Mouse (Mus musculus): ENCODE data around the gene Foxe3. TPM values are rescaled to one million over a fixed set of nuclear protein-coding genes. Genes with fewer than 3 reads are reported as not detected.

The Foxe3 gene
- polyA plus RNA-seq, 2 experiments, result not detected

GRCm38 (mm10) chr4:114912705-114913593, 12.9 kb downstream of the Foxe3 start:
- H3K4me3 ChIP-seq (ENCODE audit: insufficient read depth in 1 of 2, low read depth in 2 of 2, low read length in 2 of 2), result no peak overlapping the region
- H3K36me3 ChIP-seq (replicated peaks; ENCODE audit: control insufficient read depth, insufficient read depth, low read depth), result no peaks in the 10 kb centered on the region
- H3K9ac ChIP-seq (replicated peaks), result no peak overlapping the region
- no peak overlapping the region for H3K27ac ChIP-seq
- H3K27me3 ChIP-seq (ENCODE audit: control insufficient read depth, insufficient read depth, low read length), result peaks cover 88% of the 10 kb centered on the region
- DNase-seq (ENCODE audit: low read depth in 3 of 3, low spot score in 3 of 3), result no peak
- no peak for ATAC-seq (ENCODE audit: insufficient read depth)
- H3K9me3 ChIP-seq (ENCODE audit: control insufficient read depth, low read length), result no peaks in the 10 kb centered on the region
- H3K4me2 ChIP-seq (ENCODE audit: low read depth), result no peak overlapping the region
- 7% methylated on average over 35 of the region's 35 CpGs for WGBS (ENCODE audit: insufficient replicate concordance)
- TF ChIP-seq EP300 (IDR thresholded peaks at IDR 0.05; ENCODE audit: low read depth) (no peak), CTCF (IDR thresholded peaks at IDR 0.05; ENCODE audit: low read depth) (no peak)
- H3K4me1 ChIP-seq (replicated peaks; ENCODE audit: control insufficient read depth in 2 of 2, insufficient read depth in 2 of 2, low read length in 1 of 2), result no peaks in the 10 kb centered on the region

DNA sequence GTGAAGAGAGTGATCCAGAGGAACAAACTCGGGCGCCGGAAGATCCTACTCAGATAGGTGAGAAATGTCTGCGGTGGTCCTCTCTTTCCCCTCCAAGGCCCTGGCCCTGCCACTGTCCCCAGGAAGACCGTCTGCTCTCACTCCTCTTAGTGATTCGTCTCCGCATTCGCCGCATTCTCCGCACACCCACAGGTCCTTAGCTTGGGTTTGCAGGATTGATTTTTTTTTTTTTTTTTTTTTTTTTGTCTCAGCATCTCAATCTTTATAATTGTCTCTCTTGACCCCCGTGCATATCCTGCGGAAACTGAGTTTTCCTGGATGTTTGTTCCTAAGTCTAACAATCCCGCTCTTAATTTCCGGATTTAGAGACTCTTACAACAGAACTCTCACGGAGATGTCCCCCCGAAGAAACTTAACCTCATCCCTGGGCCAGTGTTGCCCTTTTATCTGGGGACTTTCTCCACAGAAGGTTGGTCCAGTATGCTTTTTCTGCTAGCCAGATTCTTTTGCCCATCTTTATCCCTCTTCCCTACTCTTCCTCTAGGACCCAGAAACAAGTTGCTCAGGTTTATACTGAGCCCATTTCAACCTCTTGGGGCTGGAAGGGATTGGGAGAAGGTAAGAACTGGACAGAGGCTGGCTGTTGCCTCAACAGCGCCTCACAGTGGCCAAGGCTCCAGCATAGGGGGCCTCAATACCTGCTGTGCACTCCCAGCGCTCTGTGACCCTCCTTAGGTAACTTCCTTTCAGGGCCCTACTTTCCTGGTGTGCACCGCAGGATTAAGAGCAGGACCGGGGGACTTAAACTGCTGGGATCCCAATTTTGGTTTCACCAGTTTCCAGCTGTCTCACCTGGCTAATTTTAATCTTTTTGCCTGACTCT, 16.0 kb downstream of the Foxe3 start:
- peaks cover 100% of the 10 kb centered on the region for H3K27me3 ChIP-seq (ENCODE audit: control insufficient read depth, insufficient read depth, low read length)
- TF ChIP-seq EP300 (IDR thresholded peaks at IDR 0.05; ENCODE audit: low read depth) (no peak), CTCF (IDR thresholded peaks at IDR 0.05; ENCODE audit: low read depth) (peak; percentile 65)
- H3K36me3 ChIP-seq (replicated peaks; ENCODE audit: control insufficient read depth, insufficient read depth, low read depth), result no peaks in the 10 kb centered on the region
- ATAC-seq (ENCODE audit: insufficient read depth) (no peak), DNase-seq (ENCODE audit: low read depth in 3 of 3, low spot score in 3 of 3) (peak in 1 of 3 experiments; percentile 11)
- 2% methylated on average over 20 of the region's 20 CpGs for WGBS (ENCODE audit: insufficient replicate concordance)
- H3K4me1 ChIP-seq (replicated peaks; ENCODE audit: control insufficient read depth in 2 of 2, insufficient read depth in 2 of 2, low read length in 1 of 2), result no peaks in the 10 kb centered on the region
- no peak overlapping the region for H3K9ac ChIP-seq (replicated peaks)
- peak overlapping the region; percentile 43 to 50 for H3K4me3 ChIP-seq (ENCODE audit: insufficient read depth in 1 of 2, low read depth in 2 of 2, low read length in 2 of 2)
- no peak overlapping the region for H3K27ac ChIP-seq
- peak overlapping the region; percentile 62 for H3K4me2 ChIP-seq (ENCODE audit: low read depth)
- no peaks in the 10 kb centered on the region for H3K9me3 ChIP-seq (ENCODE audit: control insufficient read depth, low read length)

- Histone ChIP-seq H3K9me3 (ENCODE audit: control insufficient read depth, low read length) (no peaks in the 10 kb centered on the region), H3K36me3 (replicated peaks; ENCODE audit: control insufficient read depth, insufficient read depth, low read depth) (no peaks in the 10 kb centered on the region), H3K9ac (replicated peaks) (no peak within 1 kb of the TSS), H3K27me3 (ENCODE audit: control insufficient read depth, insufficient read depth, low read length) (peaks cover 99% of the 10 kb centered on the region), H3K4me3 (ENCODE audit: insufficient read depth in 1 of 2, low read depth in 2 of 2, low read length in 2 of 2) (peak within 1 kb of the TSS; percentile 43 to 50), H3K4me1 (replicated peaks; ENCODE audit: control insufficient read depth in 2 of 2, insufficient read depth in 2 of 2, low read length in 1 of 2) (no peaks in the 10 kb centered on the region), H3K27ac (no peak within 1 kb of the TSS), H3K4me2 (ENCODE audit: low read depth) (peak within 1 kb of the TSS; percentile 62)
- no peak for TF ChIP-seq EP300 (IDR thresholded peaks at IDR 0.05; ENCODE audit: low read depth)
- TF ChIP-seq CTCF (IDR thresholded peaks at IDR 0.05; ENCODE audit: low read depth), result peak; percentile 88
- WGBS (ENCODE audit: insufficient replicate concordance), result 1% methylated on average over 63 of the region's 64 CpGs
- peak; percentile 63 to 64 (median 64) for DNase-seq (ENCODE audit: low read depth in 3 of 3, low spot score in 3 of 3)
- peak; percentile 86 for ATAC-seq (ENCODE audit: insufficient read depth)
These were observed 16.8 kb downstream of the Foxe3 start, which contains the start of gene Foxd2 for GRCm38 (mm10) chr4:114908829-114909601. Gene Foxd2 (minus strand): TSS chr4:114908873.

DNA sequence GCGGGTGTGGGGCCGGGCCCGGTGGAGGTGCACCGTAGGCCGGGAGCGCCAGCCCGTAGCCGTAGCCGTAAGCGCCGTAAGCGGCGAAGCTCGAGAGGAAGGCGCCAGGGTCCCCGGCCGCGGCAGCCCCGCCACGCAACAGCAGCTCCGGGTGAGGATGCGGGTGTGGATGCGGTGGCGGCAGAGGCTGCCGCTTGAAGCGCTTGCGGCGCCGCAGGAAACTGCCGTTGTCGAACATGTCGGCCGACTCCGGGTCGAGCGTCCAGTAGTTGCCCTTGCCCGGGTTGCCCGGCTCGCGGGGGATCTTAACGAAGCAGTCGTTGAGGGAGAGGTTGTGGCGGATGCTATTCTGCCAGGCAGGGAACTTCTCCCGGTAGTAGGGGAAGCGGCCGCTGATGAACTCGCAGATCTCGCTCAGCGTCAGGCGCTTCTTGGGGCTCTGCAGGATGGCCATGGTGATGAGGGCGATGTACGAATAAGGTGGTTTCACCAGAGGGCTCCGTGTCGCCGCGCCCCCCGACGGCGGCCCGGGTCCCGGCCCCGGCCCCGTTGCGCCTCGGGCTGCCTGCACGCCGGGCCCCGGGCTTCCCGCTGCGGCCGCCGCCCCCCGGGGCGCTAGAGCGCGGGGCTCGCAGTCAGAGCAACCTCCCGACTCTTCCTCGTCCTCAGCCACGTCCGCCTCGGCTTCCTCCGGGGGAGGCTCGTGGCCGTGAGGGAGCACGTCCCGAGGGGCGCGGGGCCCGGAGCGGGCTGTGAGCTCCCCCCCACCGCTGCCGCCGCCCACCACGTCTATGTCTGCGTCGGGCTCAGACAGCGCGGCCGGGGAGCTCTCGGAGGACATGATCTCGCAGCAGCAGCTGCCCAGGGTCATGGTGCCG, 17.6 kb downstream of the Foxe3 start:
- no peaks in the 10 kb centered on the region for H3K9me3 ChIP-seq (ENCODE audit: control insufficient read depth, low read length)
- no peak for TF ChIP-seq CTCF (IDR thresholded peaks at IDR 0.05; ENCODE audit: low read depth)
- no peak for TF ChIP-seq EP300 (IDR thresholded peaks at IDR 0.05; ENCODE audit: low read depth)
- no peak for DNase-seq (ENCODE audit: low read depth in 3 of 3, low spot score in 3 of 3)
- WGBS (ENCODE audit: insufficient replicate concordance), result 1% methylated on average over 103 of the region's 103 CpGs
- H3K36me3 ChIP-seq (replicated peaks; ENCODE audit: control insufficient read depth, insufficient read depth, low read depth), result no peaks in the 10 kb centered on the region
- H3K27ac ChIP-seq, result no peak overlapping the region
- no peaks in the 10 kb centered on the region for H3K4me1 ChIP-seq (replicated peaks; ENCODE audit: control insufficient read depth in 2 of 2, insufficient read depth in 2 of 2, low read length in 1 of 2)
- H3K27me3 ChIP-seq (ENCODE audit: control insufficient read depth, insufficient read depth, low read length), result peaks cover 99% of the 10 kb centered on the region
- H3K9ac ChIP-seq (replicated peaks), result no peak overlapping the region
- H3K4me3 ChIP-seq (ENCODE audit: insufficient read depth in 1 of 2, low read depth in 2 of 2, low read length in 2 of 2), result peak overlapping the region; percentile 41 to 50
- peak; percentile 27; the same call in 1 of the 2 replicates for ATAC-seq (ENCODE audit: insufficient read depth)
- H3K4me2 ChIP-seq (ENCODE audit: low read depth), result peak overlapping the region; percentile 62

All from liver, embryonic 14.5 days (tissue).